Mouse (Mus musculus) adrenal gland, adult 18-20 months (tissue): ENCODE data around the gene Ogg1. TPM values are rescaled to one million over a fixed set of nuclear protein-coding genes. Genes with fewer than 3 reads are reported as not detected.

ENCODE experiments used
- DNase-seq, 2 experiments: peaks; one replicate each; pipeline ENCODE4 v3.0.0; 2021 to 2022; ENCODE audit warnings: low spot score in 2 of 2
- long read RNA-seq, 2 experiments: library from polyadenylated mRNA; stranded (forward); transcript quantifications; one replicate each; pipeline ENCODE4 v2.0.0; 2021
- total RNA-seq, 2 experiments: library from RNA; stranded (reverse); gene quantifications; 1 replicate in 1 of 2; 2 replicates in 1 of 2; pipeline ENCODE4 v1.2.3; 2021

Ogg1 gene
- total RNA-seq, result 10 to 100 TPM in 1 of 2 experiments, 1 to 10 TPM in 1; 10.0 to 10.3 TPM
- long read RNA-seq, experiment 1, partial matches to known transcripts, result 0 of 6 reads
- long read RNA-seq, experiment 1, other reads (novel, unspliced or antisense), result 1 of 6 reads
- long read RNA-seq, experiment 2, transcript Ogg1-201 (7 exons, 1,549 nt), result major isoform, 6 of 15 reads
- long read RNA-seq, experiment 2, partial matches to known transcripts, result 0 of 15 reads
- long read RNA-seq, experiment 2, other reads (novel, unspliced or antisense), result 5 of 15 reads

- peak; percentile 91 to 94 for DNase-seq
Measured at GRCm38 (mm10) chr6:113326533-113327315, at the start of gene Ogg1. TSS of gene Ogg1 (plus strand) at chr6:113326972.

DNA sequence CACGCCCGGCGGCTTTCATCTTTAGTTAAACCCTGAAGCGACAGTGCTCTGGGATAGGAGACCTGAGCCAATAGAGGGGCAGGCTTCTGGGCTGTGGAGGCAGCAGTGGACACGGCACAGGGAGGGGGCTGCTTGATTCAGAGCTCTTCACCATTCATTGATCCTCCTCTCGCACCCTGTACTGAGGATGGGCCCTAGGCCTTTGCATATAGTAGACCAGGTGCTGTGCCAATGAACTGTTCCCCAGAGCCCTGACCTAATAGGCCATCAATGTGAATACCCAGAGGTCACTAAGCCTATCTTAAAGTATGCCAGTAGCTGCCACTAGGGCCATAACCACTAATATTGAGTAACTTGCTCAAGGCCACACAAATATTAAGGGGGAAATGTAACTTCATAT is 45.1 kb upstream of the Ogg1 start:
- DNase-seq, result no peak

DNA sequence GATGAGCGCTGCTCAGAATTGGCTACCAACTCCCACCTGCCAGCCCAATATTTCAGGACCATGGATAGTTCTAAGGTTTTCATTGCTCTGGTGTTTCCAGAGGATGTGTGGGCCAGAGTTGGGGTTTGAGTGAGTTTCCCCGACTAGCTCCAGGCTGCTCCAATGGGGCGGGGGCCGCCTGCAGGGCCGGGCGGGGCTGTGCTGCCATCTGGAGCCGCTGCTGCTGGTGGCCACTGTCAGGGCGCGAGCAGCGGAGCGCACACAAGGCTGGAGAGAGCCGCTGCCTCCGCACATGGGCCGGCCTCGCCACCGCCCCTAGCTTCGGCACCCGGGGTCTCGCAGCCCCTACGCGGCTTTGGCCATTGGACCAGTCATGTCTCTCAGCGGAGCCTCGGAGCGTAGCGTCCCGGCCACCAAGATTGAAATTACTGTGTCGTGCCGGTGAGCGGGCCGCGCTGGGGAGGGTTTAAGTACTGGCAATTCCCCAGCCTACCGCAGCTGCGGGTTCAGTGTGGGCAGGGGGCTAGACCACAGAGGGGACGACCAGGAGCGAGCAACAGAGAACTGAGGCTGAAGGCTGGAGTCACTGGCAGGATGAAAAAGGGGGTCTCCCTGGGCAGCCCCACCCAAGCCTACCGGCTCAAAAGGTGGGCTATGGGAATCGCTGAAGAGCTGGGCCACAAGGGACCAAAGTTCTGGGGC is 44.5 kb upstream of the Ogg1 start, which contains the start of gene Cpne9:
TSS of gene Cpne9 (plus strand) at position 207 of the 702 bp plus-strand sequence.
- no peak for DNase-seq

DNA sequence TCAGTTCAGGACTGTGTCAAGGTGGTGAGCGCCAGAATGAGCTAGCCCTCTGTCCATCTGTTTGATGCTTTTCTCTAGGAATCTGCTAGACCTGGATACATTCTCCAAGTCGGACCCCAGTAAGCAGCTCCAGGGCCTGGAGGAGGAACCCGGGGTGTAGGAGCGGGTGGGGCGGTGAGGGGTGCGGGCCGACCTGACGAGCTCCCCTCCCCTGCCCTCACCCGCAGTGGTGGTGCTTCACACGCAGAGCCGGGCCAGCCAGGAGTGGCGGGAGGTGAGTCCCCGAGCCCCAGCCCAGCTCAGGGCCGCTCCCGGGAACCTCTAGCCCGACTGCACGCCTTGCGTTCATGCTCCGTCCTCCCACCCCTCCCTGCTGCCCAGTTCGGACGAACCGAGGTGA is 43.8 kb upstream of the Ogg1 start:
- DNase-seq, result no peak

GRCm38 (mm10) chr6:113283500-113283899 is 43.3 kb upstream of the Ogg1 start:
- DNase-seq, result no peak

DNA sequence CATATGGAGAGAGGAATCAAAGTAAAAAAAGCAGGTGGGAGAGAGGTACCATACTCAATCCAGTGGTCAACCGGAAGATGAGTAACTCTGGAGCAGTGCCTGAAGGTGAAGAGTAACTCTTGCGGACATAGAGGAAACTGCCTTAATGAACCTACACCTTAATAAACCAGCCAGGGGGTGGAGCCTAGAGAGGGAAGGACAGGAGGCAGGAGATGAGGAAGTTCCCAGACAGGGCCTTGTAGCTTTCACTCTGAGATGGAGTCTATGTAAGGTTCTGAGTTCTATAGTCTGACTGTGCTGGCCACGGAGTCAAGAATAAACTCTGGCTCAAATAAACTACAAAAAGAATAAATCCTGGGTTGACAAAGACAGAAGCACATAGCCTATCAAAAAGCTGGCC is 41.8 kb upstream of the Ogg1 start:
- no peak for DNase-seq

DNA sequence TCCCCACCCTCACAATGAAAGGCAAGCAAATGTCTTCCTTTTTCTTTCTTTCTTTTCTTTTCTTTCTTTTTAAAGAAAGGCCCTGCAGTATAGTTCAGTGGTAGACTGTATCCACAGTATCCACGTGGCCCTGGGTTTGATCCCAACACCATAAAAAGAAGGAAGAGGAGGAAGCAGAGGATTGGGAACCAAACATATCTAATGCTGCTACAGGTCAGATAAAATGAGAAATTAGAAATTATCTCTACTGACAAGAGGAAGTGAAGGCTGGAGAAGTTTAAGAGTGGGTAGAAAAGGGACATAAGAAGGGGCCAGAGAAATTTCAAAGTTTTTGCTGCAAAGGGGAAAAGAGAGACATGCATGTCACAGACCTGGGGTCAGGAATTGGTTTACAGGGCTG is 40.5 kb upstream of the Ogg1 start:
- DNase-seq, result no peak

DNA sequence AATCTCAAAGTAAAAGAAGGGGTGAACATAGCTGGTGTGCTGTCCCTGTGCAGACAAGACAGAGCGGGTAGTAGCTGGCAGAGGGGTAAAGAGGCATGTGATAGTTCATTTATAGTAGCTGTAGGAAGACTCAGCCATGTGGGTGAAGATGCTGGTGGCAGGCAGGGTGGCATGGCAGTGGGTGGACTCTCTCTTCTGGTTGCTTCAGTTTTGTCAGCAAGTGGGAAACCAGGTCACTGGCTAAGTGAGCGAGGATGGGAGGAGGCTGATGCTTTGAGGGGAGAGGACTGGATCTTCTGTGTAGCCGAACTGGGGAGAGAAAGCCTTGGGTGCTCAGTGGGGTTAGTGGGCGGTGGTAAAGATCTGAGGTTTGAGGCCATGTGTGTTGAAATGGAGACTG is 39.5 kb upstream of the Ogg1 start:
- no peak for DNase-seq

DNA sequence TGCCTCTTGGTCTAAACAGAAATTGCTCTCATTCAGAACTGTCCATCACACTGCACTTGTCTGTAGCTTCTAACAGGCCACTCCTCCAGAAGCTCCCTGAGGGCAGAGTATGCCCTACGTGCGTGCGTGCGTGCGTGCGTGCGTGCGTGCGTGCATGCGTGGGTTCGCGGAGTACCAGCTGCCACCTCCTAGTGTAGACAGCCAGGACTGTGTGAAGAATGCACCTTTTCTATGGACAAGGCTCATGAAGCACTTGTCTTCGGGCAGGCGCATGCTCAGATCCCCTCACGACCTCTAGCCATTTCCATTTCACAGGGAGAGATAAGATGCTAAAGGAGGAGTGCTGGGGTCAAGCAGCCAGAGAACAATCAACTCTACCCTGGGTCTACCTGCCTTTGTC is 37.4 kb upstream of the Ogg1 start:
- no peak for DNase-seq

DNA sequence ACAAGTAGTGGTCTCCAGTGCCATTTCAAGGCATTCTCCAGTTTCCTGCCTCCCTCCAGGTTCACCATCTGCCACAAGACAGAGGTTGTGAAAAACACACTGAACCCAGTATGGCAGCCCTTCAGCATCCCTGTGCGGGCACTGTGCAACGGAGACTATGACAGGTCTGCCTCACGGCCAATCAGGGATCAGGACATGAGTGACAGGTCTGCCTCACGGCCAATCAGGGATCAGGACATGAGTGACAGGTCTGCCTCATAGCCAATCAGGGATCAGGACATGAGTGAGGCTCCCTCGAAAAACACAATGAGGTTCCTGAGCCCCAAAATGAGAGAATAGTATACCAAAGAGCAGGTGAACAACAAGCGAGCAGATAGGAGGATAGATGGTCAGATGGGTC is 36.4 kb upstream of the Ogg1 start:
- DNase-seq, result no peak

DNA sequence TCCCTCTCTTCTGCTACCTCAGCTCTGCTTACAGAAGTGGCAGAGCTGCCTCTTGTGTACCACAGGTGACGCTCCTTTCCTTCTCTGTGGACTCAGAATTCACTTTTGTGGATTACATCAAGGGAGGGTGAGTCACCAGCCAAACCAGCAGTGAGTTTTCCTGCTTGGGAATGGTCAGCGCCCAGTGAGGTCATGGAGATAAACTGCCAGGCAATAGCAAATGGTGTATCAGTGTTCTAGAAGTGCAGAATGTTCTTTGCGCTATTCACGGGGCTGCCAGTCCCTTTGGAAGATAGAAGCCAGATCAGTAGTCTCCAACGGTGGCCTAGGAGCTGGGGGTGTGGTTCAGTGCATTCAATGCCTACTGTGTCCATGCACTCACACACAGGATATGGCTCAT is 33.8 kb upstream of the Ogg1 start:
- no peak for DNase-seq

DNA sequence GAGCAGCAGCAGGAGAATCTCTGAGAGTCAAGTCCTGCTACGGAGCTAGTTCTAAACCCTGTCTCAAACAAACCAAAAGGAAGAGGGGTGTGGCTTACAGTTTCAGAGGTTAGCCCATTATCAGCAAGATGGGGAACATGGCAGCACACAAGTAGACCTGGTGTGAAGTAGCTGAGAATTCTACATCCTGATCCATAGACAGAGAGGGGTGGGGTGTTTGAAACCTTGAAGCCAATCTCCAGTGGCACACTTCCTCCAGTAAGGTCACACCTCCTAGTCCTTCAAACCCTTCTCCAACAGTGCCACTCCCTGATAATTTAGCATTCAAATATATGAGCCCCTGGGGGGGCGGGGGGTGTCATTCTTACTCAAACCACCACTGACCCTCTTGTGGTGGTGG is 30.7 kb upstream of the Ogg1 start:
- DNase-seq, result no peak

DNA sequence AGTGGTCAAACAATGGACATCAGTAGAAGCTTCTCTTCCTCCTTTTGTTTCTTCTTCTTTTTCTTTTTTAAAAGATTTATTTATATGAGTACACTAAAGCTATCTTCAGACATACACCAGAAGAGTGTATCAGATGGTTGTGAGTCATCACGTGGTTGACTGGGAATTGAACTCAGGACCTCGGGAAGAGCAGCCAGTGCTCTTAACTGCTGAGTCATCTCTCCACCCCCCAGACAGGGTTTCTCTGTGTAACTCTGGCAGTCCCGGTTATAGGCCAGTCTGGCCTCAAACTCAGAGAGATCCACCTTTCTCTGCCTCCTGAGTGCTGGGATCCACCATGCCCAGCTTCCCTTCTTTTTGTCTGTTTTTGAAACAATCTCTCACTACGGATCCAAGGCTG is 30.1 kb upstream of the Ogg1 start:
- no peak for DNase-seq

GRCm38 (mm10) chr6:113301350-113301749 is 25.4 kb upstream of the Ogg1 start:
- DNase-seq, result no peak

DNA sequence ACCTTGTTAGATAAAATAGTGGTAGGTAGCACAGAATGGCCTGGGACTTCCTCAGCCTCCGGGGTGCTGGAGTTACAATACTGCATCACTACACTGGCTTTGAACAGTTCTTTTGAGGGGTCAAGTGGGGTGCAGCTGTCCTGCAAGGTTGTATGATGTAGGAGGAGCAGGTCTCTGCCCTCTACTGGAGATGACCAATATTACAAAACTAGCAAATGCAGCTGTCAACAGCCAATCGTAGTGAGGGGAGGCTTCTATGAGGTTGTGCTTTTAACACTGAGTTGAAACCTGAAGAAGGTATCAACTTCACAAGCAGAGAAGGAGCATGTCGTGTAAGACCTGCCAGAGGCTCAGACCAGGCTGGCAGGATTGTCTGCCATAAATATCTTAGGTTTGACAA is 24.5 kb upstream of the Ogg1 start:
- no peak for DNase-seq

- DNase-seq, result peak; percentile 97 to 98
Measured at GRCm38 (mm10) chr6:113306322-113306985, 20.3 kb upstream of the Ogg1 start.

DNA sequence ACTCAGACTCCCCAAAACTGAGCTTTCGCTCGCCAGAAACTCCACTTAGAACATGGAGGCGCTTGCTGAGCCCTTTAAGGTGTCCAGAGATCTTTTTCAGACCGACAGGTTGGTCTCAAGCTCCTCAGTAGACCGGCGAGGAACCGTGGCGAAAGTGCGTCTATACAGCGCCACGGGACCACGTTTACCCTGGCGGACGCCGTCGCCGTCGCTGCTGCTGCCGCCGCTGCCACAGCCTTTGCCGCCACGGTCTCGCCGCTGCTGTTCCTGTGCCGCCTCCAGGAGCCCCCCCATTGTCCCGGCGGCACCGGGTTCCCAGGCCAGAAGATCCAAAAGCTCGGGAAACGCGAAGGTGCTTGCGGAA is 19.8 kb upstream of the Ogg1 start, which contains the start of gene Brpf1:
TSS of gene Brpf1 (plus strand) at position 152 of the 364 bp plus-strand sequence.
- no peak for DNase-seq

- DNase-seq, result peak in 1 of 2 experiments; percentile 47
Measured at GRCm38 (mm10) chr6:113307481-113308121, 19.2 kb upstream of the Ogg1 start.

- peak in 1 of 2 experiments; percentile 24 for DNase-seq
Measured at GRCm38 (mm10) chr6:113308141-113308540, 18.6 kb upstream of the Ogg1 start.

DNA sequence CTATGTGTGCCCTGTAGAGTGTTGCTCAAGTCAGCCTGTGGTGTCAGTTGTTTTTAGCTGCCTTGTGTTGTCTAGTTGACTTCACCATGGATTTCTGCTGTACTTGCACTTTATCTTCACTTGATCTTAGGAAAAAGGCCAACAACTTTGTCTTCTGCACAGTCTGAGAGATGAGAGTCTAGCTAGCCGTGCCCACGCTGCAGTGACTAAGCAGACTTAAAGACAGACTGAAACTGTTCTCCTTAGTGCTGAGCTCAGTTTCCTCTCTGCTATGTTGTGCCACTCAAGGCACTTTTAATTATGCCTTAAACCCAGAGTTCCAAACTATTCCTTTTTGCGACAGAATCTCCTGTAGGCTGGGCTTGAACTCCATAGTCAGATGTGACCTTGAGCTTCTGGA is 10.8 kb upstream of the Ogg1 start:
- DNase-seq, result no peak

- DNase-seq, result no peak
Measured at GRCm38 (mm10) chr6:113329396-113329795, 2.6 kb downstream of the Ogg1 start.
